Mouse (Mus musculus) brain, embryonic 18.5 days (tissue): ENCODE measurements around the gene Gm20388.

ENCODE experiments used
- DNase-seq: peaks from one replicate; pipeline ENCODE4 v3.0.0-alpha.2; 2012; ENCODE audit warnings: low read depth, low spot score

Gm20388 gene

DNA sequence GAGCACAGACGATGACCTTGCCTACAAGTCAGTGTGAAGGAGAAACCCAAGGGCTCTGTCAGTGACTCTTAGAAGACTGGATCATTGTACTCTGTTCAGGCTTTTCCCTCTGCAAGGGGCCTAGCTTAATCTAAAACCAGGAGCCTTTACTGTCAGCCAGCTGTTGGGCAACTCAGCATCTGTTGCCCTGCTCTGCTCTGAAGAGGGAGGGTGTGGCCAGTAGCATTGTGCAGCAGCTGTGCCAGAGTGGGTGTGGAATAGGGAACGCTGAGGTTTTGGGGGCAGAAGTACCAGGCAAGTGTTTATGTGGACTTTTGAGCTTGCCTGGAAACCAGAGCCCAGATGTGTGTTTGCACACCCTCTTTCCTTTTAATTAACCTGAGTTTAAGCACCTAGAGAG lies 2111.1 kb downstream of the Gm20388 start:
- DNase-seq = no peak

DNA sequence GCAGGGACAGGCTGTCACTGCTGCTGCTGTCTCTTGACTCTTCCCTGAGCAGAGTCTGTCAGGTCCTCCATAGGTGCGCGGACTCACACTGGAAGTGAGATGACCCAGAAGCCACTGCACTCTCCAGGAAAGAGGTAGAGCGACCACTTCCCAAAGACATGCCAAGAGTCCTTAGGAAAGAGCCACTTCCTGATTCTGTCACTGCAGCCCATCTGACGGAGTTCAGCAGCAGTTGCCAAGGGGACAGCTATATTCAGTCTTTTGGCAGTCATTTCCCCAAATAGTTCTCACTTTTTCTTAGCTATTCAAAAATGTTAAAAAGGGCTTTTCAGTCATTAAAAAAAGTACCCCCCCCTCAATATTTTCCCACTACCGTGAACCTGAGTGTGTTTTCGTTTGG lies 2111.6 kb downstream of the Gm20388 start:
- DNase-seq = no peak

DNA sequence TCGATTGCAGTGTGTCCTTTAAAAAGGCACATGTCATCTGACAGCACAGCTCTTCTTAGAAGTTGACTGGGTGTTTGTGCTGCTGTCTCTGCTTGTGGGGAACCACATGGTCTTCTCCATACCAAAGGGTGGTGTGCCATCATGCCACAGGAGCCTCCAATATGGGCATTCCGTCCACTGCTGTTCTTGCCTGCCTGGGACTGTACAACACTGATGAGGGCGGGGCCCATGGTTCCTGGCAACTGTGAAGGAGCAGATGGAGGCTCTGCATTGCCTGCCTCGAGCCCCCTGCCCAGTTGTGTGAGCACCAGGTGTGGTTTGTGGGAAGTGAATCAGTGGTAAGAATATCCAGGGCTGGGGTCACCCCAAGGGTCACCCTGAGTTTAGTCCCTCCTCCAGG lies 2112.1 kb downstream of the Gm20388 start:
- no peak for DNase-seq

DNA sequence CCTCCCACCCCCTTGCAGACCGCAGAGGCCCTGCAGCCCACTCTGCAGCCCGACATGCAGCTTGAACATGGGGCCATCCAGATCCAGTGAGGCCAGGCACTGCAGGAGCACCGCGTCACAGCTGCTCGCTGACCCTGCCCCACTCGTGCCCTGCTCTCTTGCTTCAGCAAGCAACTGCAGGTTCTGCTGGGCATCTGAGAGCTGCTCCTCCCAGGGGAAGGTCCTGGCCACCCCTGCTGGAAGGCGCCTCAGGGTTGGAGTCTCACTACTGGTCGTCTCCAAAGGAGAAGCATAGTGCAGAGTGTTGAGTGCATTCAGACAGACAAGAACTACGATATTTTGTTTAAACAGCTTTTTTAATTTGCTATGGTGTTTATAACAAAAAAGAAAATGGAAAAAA lies 2114.9 kb downstream of the Gm20388 start:
- DNase-seq = no peak

DNA sequence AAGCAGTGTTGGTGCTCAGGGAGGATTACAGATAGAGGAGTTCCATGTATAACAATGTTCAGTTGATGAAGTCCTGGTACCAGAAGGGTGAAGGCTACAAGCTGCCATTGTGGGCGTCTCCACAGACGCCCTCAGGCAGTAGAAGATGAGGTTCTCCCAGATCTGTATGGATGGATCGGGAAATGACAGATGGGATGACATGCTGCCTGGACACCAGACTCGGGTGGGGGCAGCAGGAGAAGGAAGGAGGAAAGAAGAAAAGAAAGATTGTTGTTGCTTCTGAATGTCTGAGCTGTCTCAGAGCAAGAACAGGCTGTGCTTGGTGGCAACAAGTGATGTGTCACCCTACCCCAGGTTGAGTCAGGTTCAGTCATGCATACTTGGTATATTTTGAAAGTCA lies 2117.5 kb downstream of the Gm20388 start:
- no peak for DNase-seq

DNA sequence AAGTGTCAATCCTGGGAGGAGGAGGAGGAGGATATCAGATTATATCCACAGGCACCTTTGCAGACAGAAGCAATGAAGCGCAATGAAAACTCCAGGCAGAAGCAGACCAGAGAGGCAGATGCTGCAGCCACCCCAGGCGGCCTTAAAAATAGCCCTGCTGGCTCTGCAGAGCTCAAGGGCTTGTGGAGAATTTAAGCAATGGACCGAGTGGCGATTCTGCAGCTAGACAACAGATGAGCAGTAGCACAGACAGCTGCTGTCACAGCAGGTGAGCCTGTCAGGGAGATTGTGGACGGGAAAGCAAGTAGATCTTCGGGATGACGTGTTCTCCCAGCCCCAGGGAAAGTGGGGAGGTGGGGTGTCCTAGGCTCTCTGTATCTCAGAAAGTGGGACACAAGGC lies 2120.3 kb downstream of the Gm20388 start:
- no peak for DNase-seq

DNA sequence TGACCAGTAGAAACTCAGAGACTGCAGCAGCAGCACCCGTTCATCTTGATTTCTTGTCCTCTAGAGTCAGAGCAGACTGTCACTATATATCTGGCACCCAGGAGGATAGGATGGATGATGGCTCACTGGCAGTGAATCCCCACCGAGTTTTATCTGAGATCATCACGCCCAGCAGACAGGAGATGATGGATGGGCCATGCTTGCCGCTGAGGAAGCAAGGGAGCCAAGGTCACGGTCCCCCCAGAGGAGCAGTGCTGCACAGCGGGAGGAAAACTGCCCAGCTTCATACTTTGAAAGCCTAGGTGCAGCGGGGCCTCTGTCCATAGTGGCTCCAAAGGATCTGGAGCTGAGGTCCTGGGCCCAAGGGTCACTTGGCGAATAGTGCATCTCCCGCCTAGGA lies 2122.1 kb downstream of the Gm20388 start:
- no peak for DNase-seq

DNA sequence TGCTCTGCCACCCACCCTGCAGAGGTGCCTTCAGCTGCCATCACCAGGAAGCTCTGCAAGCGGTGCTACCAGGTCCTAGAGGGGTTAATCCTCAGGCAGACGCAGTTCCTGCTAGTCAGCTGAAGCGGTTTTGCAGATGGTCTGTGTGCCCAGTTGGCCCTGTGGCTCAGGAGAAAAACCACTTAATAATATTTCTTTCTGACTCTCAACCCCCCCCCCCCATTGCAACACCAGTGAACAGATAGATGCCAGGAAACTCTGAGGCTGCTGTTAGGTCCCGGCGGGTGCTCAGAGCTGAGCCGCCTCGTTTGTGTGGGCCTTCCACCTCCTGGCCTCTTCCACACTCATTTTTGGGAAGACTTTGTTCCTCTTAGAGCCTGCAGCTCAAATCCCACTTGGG lies 2124.9 kb downstream of the Gm20388 start:
- DNase-seq = no peak

DNA sequence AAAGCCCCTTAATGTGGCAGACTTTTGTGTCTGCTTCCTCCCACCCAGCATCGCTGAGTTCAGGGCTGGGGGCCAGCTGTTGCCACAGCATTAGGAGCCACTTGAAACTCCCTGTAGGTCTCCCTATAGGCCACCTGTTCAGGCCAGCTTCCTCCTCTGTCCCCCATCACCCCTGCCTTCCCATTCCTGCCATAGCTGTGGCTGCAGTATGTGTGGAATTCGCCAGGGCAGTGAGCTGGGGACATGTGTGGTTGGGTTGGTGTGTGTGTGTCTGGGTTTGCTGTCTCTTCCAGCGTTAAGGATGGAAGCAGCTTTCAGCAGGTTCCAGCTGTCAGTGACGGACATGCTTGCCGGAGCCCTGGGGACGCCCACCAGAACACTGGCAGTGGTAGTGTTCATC lies 2125.7 kb downstream of the Gm20388 start:
- no peak for DNase-seq

DNA sequence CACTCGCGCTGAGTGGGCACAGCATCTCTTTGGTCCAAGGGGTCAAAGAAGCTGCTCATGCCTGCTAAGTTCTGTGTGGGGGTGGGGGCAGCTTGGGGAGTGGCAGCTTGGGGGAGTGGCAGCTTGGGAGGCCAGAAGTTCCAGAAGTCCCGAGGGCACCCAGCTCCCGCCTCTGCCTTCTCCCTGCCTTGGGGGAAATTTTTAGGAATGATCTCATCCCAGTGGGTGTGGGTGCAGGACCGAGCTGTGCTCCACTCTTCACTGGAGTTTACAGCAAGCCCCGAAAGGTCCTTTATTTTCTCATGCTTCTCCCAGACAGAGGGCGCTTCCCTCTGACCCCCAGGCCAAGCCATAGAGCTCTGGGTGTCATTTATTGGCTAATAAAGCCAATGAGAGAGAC lies 2126.6 kb downstream of the Gm20388 start:
- DNase-seq = no peak

DNA sequence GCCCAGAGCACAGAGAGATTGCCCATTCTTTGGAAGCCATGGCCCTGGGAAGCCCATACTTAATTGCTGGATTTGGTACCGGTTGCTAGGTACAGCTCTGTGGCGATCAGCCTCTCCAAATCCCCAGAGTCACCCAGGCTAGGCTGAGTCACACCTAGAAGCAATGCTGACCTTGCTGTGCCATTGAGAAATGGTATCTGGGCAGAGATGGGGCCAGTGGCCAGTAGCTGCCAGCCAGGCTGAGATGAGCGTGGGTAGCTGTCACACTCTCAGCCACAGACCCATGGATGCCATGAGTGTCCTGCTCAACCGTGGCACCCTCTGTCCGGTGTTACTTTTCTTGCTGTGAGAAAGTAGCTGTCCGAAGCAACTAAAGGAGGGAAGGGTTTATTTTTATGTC lies 2127.4 kb downstream of the Gm20388 start:
- no peak for DNase-seq

DNA sequence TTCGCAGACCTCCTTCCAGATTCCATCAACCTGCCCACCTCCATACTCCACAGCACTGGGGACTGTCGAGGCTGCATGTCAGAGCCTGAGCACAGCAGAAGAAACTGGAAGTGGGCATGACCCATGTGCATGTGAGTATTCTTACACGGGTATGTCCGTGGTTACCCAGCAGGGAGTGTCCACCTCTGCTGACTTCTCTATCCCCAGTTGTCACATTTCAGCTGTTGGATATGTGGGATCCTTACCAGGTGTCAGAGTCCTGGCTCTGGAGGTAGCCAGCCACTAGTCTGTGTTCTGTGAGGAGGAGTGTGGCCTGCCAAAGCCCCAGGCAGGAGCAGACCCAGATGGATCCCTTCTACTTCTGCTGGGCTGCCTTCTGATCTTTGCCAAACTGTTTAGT lies 2128.8 kb downstream of the Gm20388 start:
- no peak for DNase-seq

DNA sequence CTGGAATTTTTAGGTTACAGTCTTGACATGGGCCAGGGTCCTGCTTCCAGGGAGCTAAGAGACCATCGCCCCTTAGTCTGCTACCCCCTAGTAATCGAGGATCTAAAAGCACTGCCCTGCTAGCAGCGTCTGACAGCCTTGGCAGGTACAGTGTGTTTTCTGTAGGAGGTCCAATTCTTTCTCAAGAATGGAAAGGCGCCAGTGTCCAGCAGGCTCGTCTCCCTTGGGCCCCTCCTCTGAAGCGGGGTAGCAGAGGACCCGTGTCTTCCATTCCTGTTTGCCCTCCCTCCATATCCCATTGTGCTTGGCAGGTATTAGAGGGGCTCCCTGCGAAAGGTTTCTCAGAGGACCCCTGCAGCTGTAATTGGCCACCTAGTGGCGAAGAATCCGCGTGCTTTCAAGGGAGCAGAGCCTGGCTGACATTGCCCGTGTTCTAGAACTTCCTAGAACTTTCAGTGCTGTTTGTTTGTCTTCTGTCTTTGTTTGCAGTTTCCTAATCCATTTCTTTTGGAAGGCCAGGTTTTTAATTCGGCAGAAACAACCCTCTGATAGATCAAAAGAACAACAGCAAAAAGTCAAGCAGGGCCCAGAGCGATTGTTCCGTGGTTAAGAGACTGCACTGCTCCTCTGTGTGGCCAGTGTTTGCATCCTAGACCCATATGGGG lies 2136.7 kb downstream of the Gm20388 start:
- no peak for DNase-seq

DNA sequence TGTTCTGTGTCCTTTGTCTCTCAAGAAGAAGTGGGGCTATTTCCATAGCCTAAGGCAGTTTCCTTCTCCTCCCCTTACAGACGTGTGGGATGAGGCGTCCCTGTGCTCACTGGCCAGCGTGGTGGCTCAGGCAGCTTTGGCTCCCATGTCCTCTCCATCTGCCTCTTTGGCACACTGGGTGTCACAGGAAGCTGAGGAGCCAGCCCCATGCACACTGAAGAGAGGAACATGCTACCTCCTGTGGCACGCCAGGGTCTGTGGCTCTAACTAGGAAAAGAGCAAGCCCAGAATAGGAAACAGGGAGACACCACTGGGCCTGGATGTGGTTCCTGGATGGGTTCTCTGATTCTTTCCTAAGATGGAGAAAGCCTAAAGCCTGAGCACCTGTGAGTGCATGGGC lies 2138.6 kb downstream of the Gm20388 start:
- no peak for DNase-seq

DNA sequence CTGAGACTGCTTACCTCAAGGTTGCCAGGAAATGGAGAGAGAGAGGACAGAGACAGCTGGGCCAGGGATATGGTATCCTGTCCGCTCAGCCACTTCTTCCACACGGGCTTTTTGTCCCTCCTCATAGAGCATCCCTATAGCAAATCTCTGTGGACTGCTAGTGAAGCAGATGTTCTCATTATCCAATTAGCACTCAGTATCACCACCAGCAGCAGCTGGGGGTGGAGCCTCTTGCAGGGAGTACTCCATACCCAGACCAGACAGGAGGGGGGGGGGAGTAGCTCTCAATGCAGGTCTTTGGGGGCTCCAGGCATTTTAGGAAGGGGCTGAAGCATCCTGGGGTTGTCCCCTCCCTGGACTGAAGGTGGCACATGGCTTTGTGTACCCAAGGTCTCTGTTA lies 2139.3 kb downstream of the Gm20388 start:
- no peak for DNase-seq

DNA sequence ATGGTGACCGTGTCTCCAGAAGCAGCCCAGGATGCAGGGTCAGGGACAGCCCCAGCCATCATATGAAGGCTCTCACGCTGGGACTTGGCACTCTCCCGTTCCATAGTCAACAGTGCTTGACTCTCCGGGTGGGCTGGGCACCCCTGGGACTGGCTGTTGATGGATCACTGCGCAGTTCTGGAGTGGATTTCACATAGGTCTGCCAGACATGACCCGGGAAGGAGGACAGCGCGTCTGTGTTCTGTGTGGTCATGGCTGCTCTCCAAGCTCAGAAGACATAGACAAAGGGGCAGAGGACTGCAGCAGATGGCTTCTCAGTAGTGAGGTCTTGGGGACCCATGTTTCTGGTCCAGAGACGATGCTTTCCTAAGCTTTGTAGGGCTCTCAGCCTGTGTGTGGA lies 2140.0 kb downstream of the Gm20388 start:
- DNase-seq = no peak

DNA sequence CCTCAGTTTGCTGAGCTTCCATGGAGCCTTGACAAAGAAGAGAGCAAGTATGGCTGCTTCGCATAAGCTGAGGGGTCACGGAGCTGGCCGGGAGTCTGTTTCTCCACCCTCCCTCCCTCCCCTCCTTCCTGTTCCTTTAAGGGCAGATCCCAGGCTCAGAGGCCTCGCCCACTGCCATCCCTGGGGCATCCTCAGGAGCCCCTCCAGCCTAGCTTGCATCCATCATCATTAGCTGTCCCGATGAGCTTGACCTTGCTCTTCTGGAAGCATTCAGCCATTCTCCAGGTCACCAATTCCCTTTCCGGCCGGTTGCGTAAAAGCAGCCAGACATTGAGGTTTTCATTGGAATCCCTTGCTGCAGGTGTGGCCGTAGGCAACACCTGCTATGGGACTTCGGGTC lies 2144.7 kb downstream of the Gm20388 start:
- no peak for DNase-seq

DNA sequence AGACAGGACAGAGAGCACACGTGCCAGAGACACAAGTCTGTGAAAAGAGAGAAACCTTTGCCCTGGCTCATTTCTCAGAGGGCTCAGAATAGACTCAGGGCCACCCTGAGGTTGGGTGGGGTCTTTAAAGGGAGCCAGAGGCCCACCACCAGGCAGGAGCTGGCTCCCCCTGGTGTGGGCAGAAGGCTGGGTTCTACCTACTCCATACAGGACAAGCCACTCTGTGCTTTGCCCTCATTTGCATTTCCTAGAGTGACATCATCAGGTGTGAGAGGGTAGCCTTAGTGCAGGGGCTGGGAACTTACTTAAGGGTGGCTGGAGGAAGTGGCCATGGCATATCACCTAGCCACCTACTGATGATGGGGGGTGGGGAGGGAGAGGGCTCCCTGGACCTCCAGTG lies 2145.5 kb downstream of the Gm20388 start:
- DNase-seq = no peak

DNA sequence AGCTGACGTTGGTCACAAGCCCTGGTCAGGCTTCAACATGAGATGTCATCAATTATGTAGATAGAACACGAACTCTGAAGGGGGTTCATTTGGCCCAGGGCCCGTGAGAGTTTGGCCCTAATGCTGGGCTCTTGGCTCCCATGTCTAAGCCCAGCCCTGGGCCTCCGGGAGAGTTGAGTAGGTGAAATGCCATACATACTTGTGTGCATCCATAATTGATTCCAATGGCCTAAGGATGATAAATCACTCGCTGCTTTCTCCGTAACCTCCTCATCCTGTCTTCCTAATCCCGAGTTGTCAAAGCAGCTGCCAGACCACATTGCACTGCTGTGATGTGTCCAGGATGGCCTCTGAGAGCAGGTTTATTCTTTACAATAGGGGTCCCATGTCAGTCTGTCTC lies 2146.2 kb downstream of the Gm20388 start:
- DNase-seq = no peak

DNA sequence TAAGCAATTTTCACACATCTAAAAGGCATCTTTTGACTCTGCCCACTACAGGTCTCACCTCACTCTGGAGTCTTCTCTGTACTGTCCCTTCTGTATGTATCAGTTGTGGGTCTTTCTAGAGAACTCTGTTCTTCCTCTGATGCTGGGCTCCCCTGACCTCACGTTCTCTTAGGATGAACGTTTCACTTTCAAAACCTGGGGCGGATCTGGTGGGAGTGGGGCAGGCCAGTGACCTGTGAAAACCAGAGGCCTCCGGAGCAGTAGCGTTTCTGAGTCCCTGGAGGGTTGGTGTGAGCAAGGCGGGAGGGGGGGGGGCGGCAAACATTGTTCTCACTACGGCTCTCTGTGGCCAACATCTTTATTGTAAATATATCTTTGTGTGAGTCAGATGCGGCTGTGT lies 2147.9 kb downstream of the Gm20388 start:
- DNase-seq = no peak

DNA sequence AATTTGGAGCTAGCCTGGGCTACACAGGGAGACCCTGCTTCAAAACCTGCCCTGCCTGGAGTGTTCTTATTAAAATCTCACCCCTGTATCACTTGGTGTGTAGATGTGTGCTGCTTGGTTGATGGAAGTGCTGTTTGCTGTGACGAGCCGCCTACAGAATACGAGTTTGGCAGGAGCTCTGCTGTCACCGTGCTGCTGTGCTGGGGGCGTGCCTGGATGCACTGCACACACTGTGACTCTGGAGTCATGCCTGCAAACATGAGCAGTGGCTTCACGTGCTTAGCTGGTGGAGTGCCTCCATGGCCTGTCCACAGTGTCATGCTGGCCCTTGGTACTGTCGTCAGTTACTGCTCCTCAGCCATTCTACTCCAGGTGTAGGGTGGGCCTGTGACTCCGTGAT lies 2148.3 kb downstream of the Gm20388 start:
- no peak for DNase-seq

DNA sequence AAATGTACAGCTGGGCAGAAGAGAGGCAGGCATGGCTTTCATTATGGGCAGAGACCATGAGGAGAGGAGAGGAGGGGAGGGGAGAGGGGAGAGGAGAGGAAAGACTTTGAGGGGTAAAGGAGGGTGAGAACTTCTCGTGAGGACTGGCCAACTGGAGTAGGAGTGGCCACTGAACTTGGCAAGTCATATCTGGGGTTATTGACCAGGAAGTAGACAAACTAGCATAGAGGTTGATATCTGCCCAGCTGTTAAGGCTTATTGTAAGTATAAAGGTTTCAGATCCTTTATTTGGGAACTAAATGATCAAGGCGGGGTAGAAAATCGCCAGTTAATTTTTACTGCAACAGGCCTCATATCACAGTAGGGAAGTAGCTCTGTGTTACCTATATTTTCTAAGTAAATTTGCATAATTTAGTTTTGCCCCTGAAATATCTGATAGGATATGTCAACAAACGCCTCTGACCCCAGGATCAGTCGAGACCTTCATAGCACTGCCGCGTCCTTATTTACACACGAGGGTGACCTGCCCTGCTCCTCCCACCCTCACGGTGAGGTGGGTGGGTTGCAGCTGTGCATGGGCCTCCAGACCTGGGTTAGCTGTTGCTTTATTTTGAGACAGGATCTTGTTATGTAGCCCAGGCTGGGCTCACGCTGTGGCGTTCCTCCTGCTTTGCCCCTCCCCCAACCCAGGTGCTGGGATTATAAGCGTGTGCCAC lies 2152.0 kb downstream of the Gm20388 start:
- no peak for DNase-seq

DNA sequence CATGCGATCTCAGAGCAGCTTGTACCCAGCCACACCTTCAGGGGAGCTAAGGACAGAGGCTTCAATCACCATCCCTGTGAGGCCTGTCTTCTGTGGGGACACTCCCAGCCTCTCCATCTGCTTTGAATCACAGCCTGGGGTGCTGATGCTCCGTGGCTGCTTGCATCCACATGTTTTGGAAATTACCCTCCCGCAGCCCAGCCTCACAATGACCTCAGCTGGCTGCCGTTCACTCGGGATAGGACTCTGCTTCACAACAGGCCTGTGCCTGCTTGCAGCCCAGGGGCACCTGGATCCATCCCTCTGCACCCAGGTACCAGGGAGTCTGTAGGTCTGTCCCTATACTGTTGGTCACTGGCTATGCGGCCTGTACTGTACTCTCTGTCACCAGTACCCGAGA lies 2153.7 kb downstream of the Gm20388 start:
- no peak for DNase-seq
